Mouse (Mus musculus) liver, embryonic 14.5 days (tissue): ENCODE measurements around the gene Gm20662. TPM values are rescaled to one million over a fixed set of nuclear protein-coding genes. Genes with fewer than 3 reads are reported as not detected.

Experiments used
- ATAC-seq: fragments of 200-750 bp; cut with Nextera tagmentation; 2 replicates; pipeline ENCODE4 v1.8.0; 2017; ENCODE audit warnings: moderate number of reproducible peaks, mild to moderate bottlenecking, moderate library complexity; ENCODE audit not compliant: insufficient read depth
- DNase-seq, 3 experiments: peaks; one replicate each; pipeline ENCODE4 v3.0.0-alpha.2; 2012 to 2013; ENCODE audit warnings: low read depth in 3 of 3, low spot score in 3 of 3
- H3K27ac ChIP-seq: fragments of 300-500 bp; sonication (generic); 2 replicates; pipeline ENCODE4 v1.5.1; 2014; ENCODE audit warnings: moderate library complexity, mild to moderate bottlenecking, control low read depth, inconsistent platforms
- H3K27me3 ChIP-seq: fragments of 300-500 bp; sonication (generic); 2 replicates; pipeline ENCODE4 v1.6.1; 2014; ENCODE audit warnings: mild to moderate bottlenecking, low read length, moderate library complexity; ENCODE audit not compliant: control insufficient read depth, insufficient read depth
- H3K36me3 ChIP-seq: fragments of 300-500 bp; sonication (generic); replicated peaks from 2 replicates; pipeline ENCODE4 v1.6.1; 2014; ENCODE audit warnings: low read depth; ENCODE audit not compliant: control insufficient read depth, insufficient read depth
- H3K4me1 ChIP-seq, 2 experiments: fragments of 200-500 bp in 1 of 2; fragments of 300-500 bp in 1 of 2; sonication (generic) in 1 of 2; replicated peaks; 2 replicates each; pipeline ENCODE4 v1.6.1; 2012 to 2014; ENCODE audit warnings: antibody characterized with exemption in 1 of 2, inconsistent platforms in 1 of 2, low read length in 1 of 2; ENCODE audit not compliant: control insufficient read depth in 2 of 2, insufficient read depth in 2 of 2
- H3K4me2 ChIP-seq: fragments of 300-500 bp; sonication (generic); 2 replicates; pipeline ENCODE4 v1.6.1; 2014; ENCODE audit warnings: low read depth, mild to moderate bottlenecking, control low read depth, moderate library complexity
- H3K4me3 ChIP-seq, 2 experiments: fragments of 200-500 bp in 1 of 2; fragments of 300-500 bp in 1 of 2; sonication (generic) in 1 of 2; 2 replicates each; pipeline ENCODE4 v1.5.1; 2012 to 2014; ENCODE audit warnings: low read depth in 2 of 2, low read length in 2 of 2, mild to moderate bottlenecking in 2 of 2, control low read depth in 1 of 2, inconsistent platforms in 1 of 2, moderate library complexity in 1 of 2; ENCODE audit not compliant: insufficient read depth in 1 of 2
- H3K9ac ChIP-seq: fragments of 300-500 bp; sonication (generic); replicated peaks from 2 replicates; pipeline ENCODE4 v1.6.1; 2014; ENCODE audit warnings: mild to moderate bottlenecking, control low read depth, moderate library complexity
- H3K9me3 ChIP-seq: fragments of 300-500 bp; sonication (generic); 2 replicates; pipeline ENCODE4 v1.6.1; 2016; ENCODE audit warnings: low read length, mixed read lengths; ENCODE audit not compliant: control insufficient read depth
- CTCF ChIP-seq: IDR thresholded peaks from 2 replicates; pipeline ENCODE4 v1.5.1; 2016; ENCODE audit warnings: antibody characterized with exemption, low read depth, control low read depth
- EP300 ChIP-seq: IDR thresholded peaks from 2 replicates; pipeline ENCODE4 v1.6.1; 2016; ENCODE audit warnings: antibody characterized with exemption, low read depth
- WGBS: fragments of 180-500 bp; shearing (Covaris S2); extraction: QIAGEN DNeasy Blood & Tissue Kit; methylation state at CpG from one replicate; pipeline ENCODE4 v1.1.7; 2014; ENCODE audit not compliant: insufficient replicate concordance; 5-methylcytosine and 5-hydroxymethylcytosine counted together
- polyA plus RNA-seq, 2 experiments: library from polyadenylated mRNA; depleted of rRNA in 1 of 2; stranded (reverse) in 1 of 2; unstranded in 1 of 2; fragments of >200 nt; fragmentation: Nextera tagmentation in 1 of 2; extraction: Ambion mirVana in 1 of 2; gene quantifications; 2 replicates each; pipeline versions ENCODE4 v1.2.1 to v1.2.3; 2012 to 2014

Gene Gm20662
- polyA plus RNA-seq, 2 experiments: 0.95 TPM; not detected in 1

DNA sequence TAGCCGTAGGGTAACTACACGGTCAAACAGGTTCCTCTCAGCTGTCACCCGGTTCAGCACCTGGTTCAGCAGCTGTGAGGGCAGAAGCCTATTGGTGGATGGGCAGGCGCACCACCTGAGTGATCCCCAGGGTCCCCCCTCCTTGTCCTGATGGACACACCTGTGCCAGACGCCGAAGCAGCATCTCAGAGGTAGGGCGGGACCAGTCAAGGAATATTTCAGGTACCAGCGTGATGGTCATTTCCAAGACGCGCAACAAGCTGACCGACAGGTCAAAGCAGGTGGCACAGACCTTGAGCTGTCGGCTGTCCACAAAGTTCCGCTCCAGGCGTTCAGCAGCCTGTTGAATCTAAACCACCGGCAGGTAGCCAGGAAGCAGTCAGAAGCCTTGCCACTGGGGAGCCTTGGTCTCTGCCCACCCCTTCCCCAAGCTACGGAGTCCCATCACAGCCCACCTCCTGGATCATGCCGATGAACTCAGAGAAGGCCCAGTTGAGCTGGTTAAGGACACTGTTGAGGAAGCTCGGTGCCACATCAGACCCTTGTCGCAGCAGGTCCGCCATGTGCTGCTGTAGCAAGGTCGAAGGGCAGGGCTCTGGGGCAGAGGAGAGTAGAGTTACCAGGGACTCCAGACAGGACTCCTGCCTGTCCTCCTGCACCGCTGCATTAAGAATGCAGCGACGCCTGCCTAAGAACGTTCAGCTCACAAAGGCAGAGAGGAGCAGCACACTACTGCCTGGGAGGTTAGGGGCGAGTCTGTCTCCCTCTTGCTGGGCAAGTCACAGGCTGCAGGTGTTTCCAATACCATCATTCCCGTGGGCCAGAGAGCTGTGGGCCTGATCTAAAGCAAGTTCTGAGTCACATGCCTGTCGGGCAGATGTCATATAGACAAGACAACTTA is 60.5 kb downstream of the Gm20662 start:
- no peaks in the 10 kb centered on the region for H3K9me3 ChIP-seq
- ATAC-seq (no peak), DNase-seq (no peak)
- H3K36me3 ChIP-seq: peaks cover 93% of the 10 kb centered on the region
- no peaks in the 10 kb centered on the region for H3K27me3 ChIP-seq
- H3K4me3 ChIP-seq: no peak overlapping the region
- no peak overlapping the region for H3K9ac ChIP-seq
- WGBS: 87% methylated on average over 28 of the region's 28 CpGs
- H3K4me1 ChIP-seq: peaks cover 0 to 6% of the 10 kb centered on the region in 2 experiments; a peak in 2 of 4 replicates
- no peak overlapping the region for H3K27ac ChIP-seq
- no peak overlapping the region for H3K4me2 ChIP-seq
- no peak for TF ChIP-seq EP300
- TF ChIP-seq CTCF: no peak

DNA sequence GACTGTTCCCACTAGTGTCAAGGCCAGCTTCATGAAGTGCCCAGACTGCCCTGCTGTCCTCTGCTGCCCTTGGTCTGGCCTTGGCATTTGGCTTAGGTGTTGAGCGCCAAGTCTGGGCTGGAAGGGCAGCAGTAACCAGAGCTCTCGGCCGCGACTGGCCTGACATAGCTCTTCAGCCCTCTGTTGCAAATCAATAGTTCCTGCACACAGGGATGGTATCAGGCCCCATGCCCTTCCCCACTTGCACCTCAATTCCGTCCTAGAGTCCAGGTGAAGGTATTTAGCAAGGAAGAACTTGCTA is 61.1 kb downstream of the Gm20662 start:
- no peak for DNase-seq
- peaks cover 93% of the 10 kb centered on the region for H3K36me3 ChIP-seq
- no peaks in the 10 kb centered on the region for H3K9me3 ChIP-seq
- 89% methylated on average over 5 of the region's 5 CpGs for WGBS
- no peak overlapping the region for H3K4me3 ChIP-seq
- H3K27me3 ChIP-seq: no peaks in the 10 kb centered on the region
- H3K27ac ChIP-seq: no peak overlapping the region
- TF ChIP-seq CTCF (no peak), EP300 (no peak)
- H3K9ac ChIP-seq: no peak overlapping the region
- peaks cover 0 to 6% of the 10 kb centered on the region in 2 experiments; a peak in 2 of 4 replicates for H3K4me1 ChIP-seq
- no peak for ATAC-seq
- H3K4me2 ChIP-seq: no peak overlapping the region

DNA sequence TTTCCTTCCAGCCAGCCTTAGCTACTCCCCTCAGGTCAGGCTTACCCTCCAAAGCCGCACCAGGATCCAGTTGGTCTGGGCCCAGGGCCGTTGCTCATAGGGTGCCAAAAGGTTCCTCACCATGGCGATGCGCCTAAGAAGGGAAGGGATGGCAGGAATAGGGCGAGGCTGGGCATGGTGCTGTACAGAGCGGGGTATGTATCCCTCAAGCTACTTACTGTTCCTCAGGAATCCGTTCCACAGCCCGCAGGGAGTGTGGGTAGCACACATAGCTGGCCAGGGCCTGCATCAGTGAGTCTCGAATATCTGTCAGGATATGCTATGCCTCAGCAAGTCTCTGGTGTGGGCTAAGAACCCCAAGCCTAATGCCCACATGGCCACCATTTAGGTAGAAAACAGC is 62.1 kb downstream of the Gm20662 start:
- no peak overlapping the region for H3K4me2 ChIP-seq
- peaks cover 0 to 1% of the 10 kb centered on the region in 2 experiments; a peak in 2 of 4 replicates for H3K4me1 ChIP-seq
- no peaks in the 10 kb centered on the region for H3K9me3 ChIP-seq
- ATAC-seq (no peak), DNase-seq (no peak)
- peaks cover 98% of the 10 kb centered on the region for H3K36me3 ChIP-seq
- H3K9ac ChIP-seq: no peak overlapping the region
- no peak overlapping the region for H3K27ac ChIP-seq
- WGBS: 92% methylated on average over 9 of the region's 9 CpGs
- H3K4me3 ChIP-seq: no peak overlapping the region
- no peak for TF ChIP-seq CTCF
- no peak for TF ChIP-seq EP300
- H3K27me3 ChIP-seq: no peaks in the 10 kb centered on the region

DNA sequence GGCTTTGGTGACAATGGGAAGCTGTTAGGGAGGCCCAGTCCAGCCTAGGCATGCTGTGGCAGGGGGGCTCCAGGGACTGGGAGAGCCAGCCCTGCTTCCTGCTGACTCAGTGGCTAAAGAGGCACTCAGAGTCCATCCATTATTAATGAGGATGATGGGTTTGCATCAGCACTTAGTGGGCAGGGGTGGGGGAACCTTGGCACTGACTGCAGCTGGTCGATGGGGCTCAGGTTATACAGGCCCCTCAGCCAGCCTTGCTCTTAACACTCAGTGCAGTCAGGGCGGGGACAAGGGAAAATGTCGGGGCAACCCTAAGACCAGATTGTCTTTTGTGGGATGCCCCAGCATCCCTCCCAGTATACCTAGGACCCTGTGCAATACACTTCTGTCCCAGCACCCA is 66.0 kb downstream of the Gm20662 start:
- Histone ChIP-seq H3K4me1 (no peaks in the 10 kb centered on the region), H3K27me3 (no peaks in the 10 kb centered on the region), H3K4me3 (no peak overlapping the region), H3K36me3 (peaks cover 99% of the 10 kb centered on the region), H3K9me3 (no peaks in the 10 kb centered on the region), H3K27ac (no peak overlapping the region), H3K4me2 (no peak overlapping the region), H3K9ac (no peak overlapping the region)
- ATAC-seq: no peak
- TF ChIP-seq CTCF: no peak
- TF ChIP-seq EP300: no peak
- DNase-seq: no peak
- WGBS: 81% methylated on average over 3 of the region's 3 CpGs

DNA sequence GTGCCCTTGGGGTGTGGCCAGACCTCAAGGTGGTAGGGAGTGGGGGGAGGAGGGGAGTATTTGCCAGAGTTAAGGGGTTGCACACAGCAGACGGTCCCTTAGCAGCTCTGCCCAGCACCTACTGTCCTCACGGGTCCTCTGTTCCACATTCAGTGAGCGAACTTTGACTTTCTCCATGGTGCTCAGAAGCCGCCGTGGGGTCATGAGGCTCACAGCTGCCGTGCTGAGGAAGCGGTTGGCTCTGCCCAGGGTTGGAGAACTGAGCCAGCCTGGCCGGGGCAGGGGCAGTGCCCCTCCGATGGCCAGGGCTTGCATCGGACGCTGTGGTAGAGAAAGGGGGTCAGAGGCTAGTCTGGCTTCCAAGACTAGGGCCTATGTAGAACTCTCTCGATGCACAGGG is 67.2 kb downstream of the Gm20662 start:
- TF ChIP-seq EP300: no peak
- TF ChIP-seq CTCF: no peak
- no peaks in the 10 kb centered on the region for H3K9me3 ChIP-seq
- no peaks in the 10 kb centered on the region for H3K4me1 ChIP-seq
- DNase-seq (no peak), ATAC-seq (no peak)
- no peak overlapping the region for H3K27ac ChIP-seq
- no peaks in the 10 kb centered on the region for H3K27me3 ChIP-seq
- WGBS: 72% methylated on average over 12 of the region's 12 CpGs
- H3K4me2 ChIP-seq: no peak overlapping the region
- peaks cover 99% of the 10 kb centered on the region for H3K36me3 ChIP-seq
- H3K9ac ChIP-seq: no peak overlapping the region
- H3K4me3 ChIP-seq: no peak overlapping the region
